Mouse (Mus musculus) forebrain, embryonic 15.5 days (tissue): ENCODE measurements around the gene Snd1. TPM values are rescaled to one million over a fixed set of nuclear protein-coding genes. Genes with fewer than 3 reads are reported as not detected.
"Not testable (repeated sequence)": the region's sequence is repeated elsewhere in the genome, so short reads cannot be mapped to it uniquely, and the experiment has no call there.

Experiments
- ATAC-seq: fragments of 200-750 bp; cut with Nextera tagmentation; replicated peaks from 2 replicates; pipeline ENCODE4 v1.8.0; 2017; ENCODE audit warnings: mild to moderate bottlenecking, moderate TSS enrichment, moderate library complexity
- H3K27ac ChIP-seq: fragments of 300-500 bp; sonication (generic); replicated peaks from 2 replicates; pipeline ENCODE4 v1.5.1; 2015; ENCODE audit warnings: mild to moderate bottlenecking, inconsistent platforms
- H3K27me3 ChIP-seq: fragments of 300-500 bp; sonication (generic); 2 replicates; pipeline ENCODE4 v1.6.1; 2015; ENCODE audit warnings: inconsistent platforms
- H3K36me3 ChIP-seq: fragments of 300-500 bp; sonication (generic); 2 replicates; pipeline ENCODE4 v1.6.1; 2015; ENCODE audit warnings: mild to moderate bottlenecking, inconsistent platforms
- H3K4me1 ChIP-seq: fragments of 300-500 bp; sonication (generic); 2 replicates; pipeline ENCODE4 v1.6.1; 2015; ENCODE audit warnings: inconsistent platforms
- H3K4me2 ChIP-seq: fragments of 300-500 bp; sonication (generic); replicated peaks from 2 replicates; pipeline ENCODE4 v1.6.1; 2015; ENCODE audit warnings: mild to moderate bottlenecking, inconsistent platforms
- H3K4me3 ChIP-seq: fragments of 300-500 bp; sonication (generic); 2 replicates; pipeline ENCODE4 v1.5.1; 2015; ENCODE audit warnings: mild to moderate bottlenecking, inconsistent platforms
- H3K9ac ChIP-seq: fragments of 300-500 bp; sonication (generic); replicated peaks from 2 replicates; pipeline ENCODE4 v1.6.1; 2015; ENCODE audit warnings: mild to moderate bottlenecking, inconsistent platforms
- H3K9me3 ChIP-seq: fragments of 300-500 bp; sonication (generic); 2 replicates; pipeline ENCODE4 v1.6.1; 2016; ENCODE audit warnings: inconsistent platforms
- WGBS: fragments of 180-500 bp; shearing (Covaris S2); methylation state at CpG from one replicate; pipeline ENCODE4 v1.1.7; 2015; ENCODE audit warnings: mixed read lengths; 5-methylcytosine and 5-hydroxymethylcytosine counted together
- polyA plus RNA-seq: library from polyadenylated mRNA; unstranded; fragments of >200 nt; fragmentation: Nextera tagmentation; extraction: Ambion mirVana; gene quantifications from 2 replicates; pipeline ENCODE4 v1.2.1, GENCODE M21; 2015

Snd1 gene
- polyA plus RNA-seq, 1 experiment from 2014 or later: 77.6 TPM

DNA sequence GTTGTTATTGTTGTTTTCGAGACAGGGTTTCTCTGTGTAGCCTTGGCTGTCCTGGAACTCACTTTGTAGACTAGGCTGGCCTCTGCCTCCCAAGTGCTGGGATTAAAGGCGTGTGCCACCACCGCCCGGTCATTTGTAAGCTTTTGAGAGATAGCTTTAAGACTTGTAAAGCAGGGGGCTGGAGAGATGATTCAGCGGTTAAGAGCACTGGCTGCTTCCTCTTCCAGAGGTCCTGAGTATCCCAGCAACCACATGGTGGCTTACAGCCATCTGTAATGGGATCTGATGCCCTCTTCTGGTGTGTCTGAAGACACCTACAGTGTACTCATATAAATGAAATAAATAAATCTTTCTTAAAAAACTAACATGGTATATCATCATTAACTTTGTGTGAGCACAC lies 45.8 kb downstream of the Snd1 start:
- not testable (repeated sequence) for ATAC-seq, H3K9me3 ChIP-seq, H3K9ac ChIP-seq, H3K4me3 ChIP-seq, H3K4me2 ChIP-seq, H3K27ac ChIP-seq, H3K27me3 ChIP-seq, H3K36me3 ChIP-seq, H3K4me1 ChIP-seq
- 92% methylated on average over 5 of the region's 5 CpGs for WGBS

DNA sequence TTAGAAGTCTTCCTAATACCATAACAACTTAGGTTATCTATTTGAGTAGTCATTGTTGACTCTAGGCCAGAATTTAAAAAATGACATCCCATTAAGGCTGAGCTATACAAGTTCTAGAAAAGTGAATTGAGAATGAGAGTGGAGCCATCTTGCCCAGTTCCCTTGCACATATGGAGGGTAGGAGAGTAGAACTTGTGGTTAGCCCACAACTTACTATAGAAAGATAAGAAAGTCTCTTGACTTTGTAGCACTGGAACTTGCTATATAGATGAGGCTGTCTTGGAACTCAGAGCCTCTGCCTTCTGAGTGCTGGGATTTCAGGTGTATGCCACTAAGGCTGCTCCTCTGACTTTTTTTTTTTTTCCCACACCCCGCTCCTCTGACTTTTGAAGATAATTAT lies 46.5 kb downstream of the Snd1 start:
- Histone ChIP-seq H3K9me3 (no peaks in the 10 kb centered on the region), H3K27ac (no peak overlapping the region), H3K4me1 (no peaks in the 10 kb centered on the region), H3K27me3 (no peaks in the 10 kb centered on the region), H3K4me2 (no peak overlapping the region), H3K4me3 (no peak overlapping the region), H3K9ac (no peak overlapping the region), H3K36me3 (peaks cover 13% of the 10 kb centered on the region)
- ATAC-seq: no peak
- 86% methylated on average over 1 of the region's 1 CpGs for WGBS

DNA sequence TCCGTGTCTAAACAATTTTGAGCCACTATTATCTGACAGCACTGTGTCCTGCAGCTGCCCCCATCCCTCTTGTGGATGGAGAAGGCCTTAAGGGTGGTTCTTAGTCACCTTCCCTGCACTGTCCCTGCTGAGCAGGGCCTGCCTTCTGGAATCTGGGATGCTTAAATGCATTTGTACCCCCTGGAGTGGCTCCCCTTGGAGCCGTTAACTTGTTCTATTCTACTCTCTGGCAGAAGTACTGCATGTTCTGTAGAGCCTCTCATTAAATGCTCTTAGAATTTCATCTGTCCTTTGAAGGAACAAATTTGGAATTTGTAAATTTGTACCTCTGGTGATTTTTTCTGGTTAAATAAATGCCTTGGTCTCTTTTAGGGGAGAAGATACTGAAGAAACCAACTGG lies 50.6 kb downstream of the Snd1 start:
- no peaks in the 10 kb centered on the region for H3K4me1 ChIP-seq
- WGBS: 71% methylated on average over 2 of the region's 2 CpGs
- H3K4me3 ChIP-seq: no peak overlapping the region
- no peak overlapping the region for H3K27ac ChIP-seq
- H3K27me3 ChIP-seq: no peaks in the 10 kb centered on the region
- no peak overlapping the region for H3K4me2 ChIP-seq
- no peak overlapping the region for H3K9ac ChIP-seq
- H3K9me3 ChIP-seq: no peaks in the 10 kb centered on the region
- no peak for ATAC-seq
- H3K36me3 ChIP-seq: peaks cover 27% of the 10 kb centered on the region; the same call in 1 of the 2 replicates

DNA sequence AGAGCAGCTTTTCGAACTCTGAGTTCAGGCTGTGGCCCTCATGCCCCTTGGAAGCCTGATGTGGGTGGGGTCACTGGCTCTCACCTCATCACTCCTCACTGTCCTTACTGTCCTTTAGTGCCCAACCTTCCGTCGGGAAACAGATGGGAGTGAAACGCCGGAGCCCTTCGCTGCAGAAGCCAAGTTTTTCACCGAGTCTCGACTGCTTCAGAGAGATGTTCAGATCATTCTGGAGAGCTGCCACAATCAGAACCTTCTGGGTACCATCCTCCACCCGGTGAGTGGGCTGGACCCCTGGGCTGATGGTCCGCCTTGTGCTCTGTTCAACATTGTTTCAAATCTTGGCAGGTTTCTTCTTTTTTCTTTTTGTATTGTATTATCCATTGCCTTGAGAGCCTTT lies 52.5 kb downstream of the Snd1 start:
- no peaks in the 10 kb centered on the region for H3K9me3 ChIP-seq
- no peaks in the 10 kb centered on the region for H3K4me1 ChIP-seq
- WGBS: 91% methylated on average over 10 of the region's 10 CpGs
- H3K27me3 ChIP-seq: no peaks in the 10 kb centered on the region
- H3K9ac ChIP-seq: no peak overlapping the region
- H3K4me3 ChIP-seq: no peak overlapping the region
- ATAC-seq: no peak
- no peak overlapping the region for H3K4me2 ChIP-seq
- no peak overlapping the region for H3K27ac ChIP-seq
- H3K36me3 ChIP-seq: peaks cover 23% of the 10 kb centered on the region; the same call in 1 of the 2 replicates

DNA sequence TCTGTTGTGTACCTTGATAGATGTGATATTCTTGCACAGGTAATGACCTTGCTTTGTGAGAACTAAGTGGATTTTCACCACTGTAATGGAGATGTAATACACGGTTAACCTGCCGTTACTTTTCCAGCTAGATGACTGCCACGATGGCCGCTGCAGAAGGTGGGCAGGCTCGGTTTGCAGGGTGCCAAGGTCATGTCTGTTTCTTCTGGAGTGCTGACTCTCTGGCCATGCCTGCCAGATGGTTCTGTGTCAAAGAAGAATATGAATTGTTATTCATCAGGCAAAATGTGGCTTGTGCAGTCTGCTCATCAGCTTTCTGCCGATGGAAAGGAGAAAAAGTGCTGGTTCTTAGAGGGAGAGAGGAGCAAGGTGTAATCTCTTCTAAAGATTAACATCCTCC lies 53.3 kb downstream of the Snd1 start:
- 84% methylated on average over 6 of the region's 6 CpGs for WGBS
- peaks cover 23% of the 10 kb centered on the region; the same call in 1 of the 2 replicates for H3K36me3 ChIP-seq
- H3K4me3 ChIP-seq: no peak overlapping the region
- no peak overlapping the region for H3K4me2 ChIP-seq
- H3K9ac ChIP-seq: no peak overlapping the region
- no peaks in the 10 kb centered on the region for H3K4me1 ChIP-seq
- H3K9me3 ChIP-seq: no peaks in the 10 kb centered on the region
- no peak overlapping the region for H3K27ac ChIP-seq
- ATAC-seq: no peak
- no peaks in the 10 kb centered on the region for H3K27me3 ChIP-seq

DNA sequence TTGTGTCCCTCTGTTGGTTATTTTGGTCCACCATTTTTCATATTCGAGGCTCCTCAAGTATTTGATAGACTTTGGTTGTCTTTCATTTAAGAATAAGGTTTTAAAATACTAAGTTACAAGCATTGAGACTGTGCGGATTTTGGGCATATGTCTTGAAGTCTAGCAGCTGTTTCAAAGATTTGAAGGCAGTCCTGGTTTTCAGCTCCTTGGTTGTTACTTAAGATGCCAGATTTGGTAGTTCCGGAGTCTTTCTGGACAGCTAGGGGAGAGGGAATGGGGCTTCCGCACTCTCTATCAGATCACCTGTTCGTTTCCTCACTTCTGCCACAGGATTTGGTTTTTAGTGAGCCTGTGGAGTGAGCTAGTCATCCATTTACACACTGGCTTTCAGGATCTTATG lies 61.5 kb downstream of the Snd1 start:
- H3K4me3 ChIP-seq: no peak overlapping the region
- H3K4me1 ChIP-seq: peaks cover 14% of the 10 kb centered on the region
- H3K9ac ChIP-seq: no peak overlapping the region
- no peaks in the 10 kb centered on the region for H3K9me3 ChIP-seq
- H3K4me2 ChIP-seq: no peak overlapping the region
- H3K36me3 ChIP-seq: no peaks in the 10 kb centered on the region
- no peak overlapping the region for H3K27ac ChIP-seq
- H3K27me3 ChIP-seq: no peaks in the 10 kb centered on the region
- no peak for ATAC-seq
- WGBS: 82% methylated on average over 5 of the region's 5 CpGs

DNA sequence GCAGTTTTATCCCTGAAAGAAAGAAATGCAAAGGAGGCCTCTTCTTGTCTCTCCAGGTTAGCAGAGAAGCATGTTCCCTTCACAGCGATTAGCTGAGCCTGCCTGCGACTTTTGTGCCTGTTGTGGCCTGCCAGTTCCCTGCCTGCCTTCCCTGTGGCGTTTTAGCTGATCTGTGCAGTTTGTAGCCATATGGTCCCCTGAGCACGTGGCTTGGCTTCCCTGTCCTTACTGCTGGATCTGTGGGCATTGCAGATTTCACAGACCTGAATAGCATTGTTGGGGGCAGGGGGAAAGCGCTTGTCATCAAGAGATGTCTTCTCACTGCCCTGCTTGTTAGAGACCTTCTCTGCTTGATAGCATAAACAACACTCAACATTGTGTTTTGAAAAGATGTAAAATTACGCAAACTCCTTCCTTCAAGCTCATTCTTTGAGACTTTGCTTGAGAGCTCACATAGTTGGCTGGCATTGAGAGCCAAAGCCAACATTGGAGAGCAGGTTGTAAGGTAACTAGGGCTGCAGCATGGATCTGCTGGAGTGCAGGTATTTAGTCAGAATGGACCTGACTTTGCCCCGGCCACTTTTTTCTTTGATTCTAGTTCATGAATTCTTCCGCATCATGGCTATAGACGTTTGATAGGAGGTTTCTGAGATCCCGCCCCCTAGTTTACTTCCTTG lies 63.0 kb downstream of the Snd1 start:
- Histone ChIP-seq H3K27ac (peak overlapping the region; percentile 56), H3K9ac (no peak overlapping the region), H3K36me3 (no peaks in the 10 kb centered on the region), H3K4me1 (peaks cover 24% of the 10 kb centered on the region), H3K27me3 (no peaks in the 10 kb centered on the region), H3K9me3 (no peaks in the 10 kb centered on the region), H3K4me2 (no peak overlapping the region), H3K4me3 (no peak overlapping the region)
- 62% methylated on average over 10 of the region's 10 CpGs for WGBS
- peak; percentile 78; the same call in 1 of the 2 replicates for ATAC-seq

DNA sequence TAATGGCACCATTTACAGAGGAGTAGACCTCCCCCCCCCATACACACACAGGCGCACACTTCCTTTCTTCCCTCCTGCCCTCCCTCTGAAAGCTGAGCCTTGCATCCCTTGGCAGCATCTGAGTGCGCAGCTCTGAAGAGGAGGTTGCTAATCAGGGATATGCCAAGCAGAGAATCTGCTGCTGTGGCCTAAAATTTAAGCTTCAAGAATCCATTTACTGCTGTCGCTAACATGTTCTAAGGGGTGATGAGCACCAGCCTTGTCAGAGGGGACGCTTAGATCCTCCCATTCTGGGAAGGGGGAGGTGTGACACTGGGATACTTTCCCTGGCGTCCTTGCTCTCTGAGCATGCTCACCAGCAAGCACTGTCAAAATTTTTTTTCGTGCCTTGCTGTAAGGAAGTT lies 67.4 kb downstream of the Snd1 start:
- 0 out of 2 replicates have a peak, but pooled peaks cover 6% of the 10 kb centered on the region for H3K36me3 ChIP-seq
- no peaks in the 10 kb centered on the region for H3K9me3 ChIP-seq
- no peak overlapping the region for H3K9ac ChIP-seq
- WGBS: 64% methylated on average over 6 of the region's 6 CpGs
- no peak overlapping the region for H3K4me2 ChIP-seq
- peaks cover 22% of the 10 kb centered on the region for H3K4me1 ChIP-seq
- peak overlapping the region; percentile 68 for H3K27ac ChIP-seq
- no peak overlapping the region for H3K4me3 ChIP-seq
- ATAC-seq: peak; percentile 61
- no peaks in the 10 kb centered on the region for H3K27me3 ChIP-seq

DNA sequence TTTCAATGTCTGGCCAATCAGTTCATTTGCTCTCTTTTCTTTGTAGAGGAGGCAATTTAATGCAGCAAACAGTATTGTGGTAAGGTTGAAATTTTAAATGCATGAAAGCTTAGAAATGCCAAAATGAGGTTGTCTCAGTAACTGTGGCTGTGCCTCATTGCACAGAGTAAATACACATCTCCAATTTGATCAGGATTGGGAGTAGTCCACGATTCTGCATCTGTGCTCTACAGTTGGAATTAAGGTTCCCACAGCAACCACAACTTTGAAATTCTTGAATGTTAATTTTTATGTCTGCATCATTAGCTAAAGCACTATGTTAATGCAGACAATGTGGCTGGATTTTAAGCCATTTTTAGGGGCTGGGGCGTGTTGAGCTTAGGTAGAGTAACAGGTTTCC lies 72.0 kb downstream of the Snd1 start:
- H3K36me3 ChIP-seq: 0 out of 2 replicates have a peak, but pooled peaks cover 11% of the 10 kb centered on the region
- 71% methylated on average over 2 of the region's 2 CpGs for WGBS
- ATAC-seq: no peak

DNA sequence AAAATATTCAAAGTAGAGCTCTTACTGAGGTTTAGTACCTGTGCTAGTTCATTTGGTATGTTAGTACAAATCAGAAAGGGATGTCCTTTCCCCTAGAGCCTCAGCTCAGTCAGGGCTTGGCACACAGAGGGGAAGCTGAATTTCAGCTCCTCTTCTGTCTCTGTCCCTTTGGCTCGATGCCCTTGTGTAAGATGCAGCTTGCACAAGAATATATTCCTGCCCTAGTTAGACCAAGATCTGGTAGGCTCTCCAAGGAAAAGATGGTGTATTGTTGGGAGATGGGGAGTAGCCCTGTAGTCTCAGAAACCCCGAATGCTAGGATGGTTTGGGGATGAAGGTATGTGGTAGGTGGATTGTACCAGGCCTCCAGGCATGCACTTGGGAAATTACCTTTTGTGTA lies 74.4 kb downstream of the Snd1 start:
- Histone ChIP-seq H3K36me3 (0 out of 2 replicates have a peak, but pooled peaks cover 11% of the 10 kb centered on the region), H3K27ac (no peak overlapping the region), H3K4me3 (no peak overlapping the region), H3K4me2 (no peak overlapping the region), H3K4me1 (no peaks in the 10 kb centered on the region), H3K9me3 (no peaks in the 10 kb centered on the region), H3K9ac (no peak overlapping the region), H3K27me3 (no peaks in the 10 kb centered on the region)
- WGBS: 90% methylated on average over 2 of the region's 2 CpGs
- ATAC-seq: no peak

More for the DNA sequence above, 72.0 kb downstream of the Snd1 start:
- no peak overlapping the region for H3K4me3 ChIP-seq
- no peak overlapping the region for H3K9ac ChIP-seq
- no peak overlapping the region for H3K27ac ChIP-seq
- no peaks in the 10 kb centered on the region for H3K27me3 ChIP-seq
- H3K9me3 ChIP-seq: no peaks in the 10 kb centered on the region
- H3K4me2 ChIP-seq: no peak overlapping the region
- H3K4me1 ChIP-seq: peaks cover 6% of the 10 kb centered on the region

DNA sequence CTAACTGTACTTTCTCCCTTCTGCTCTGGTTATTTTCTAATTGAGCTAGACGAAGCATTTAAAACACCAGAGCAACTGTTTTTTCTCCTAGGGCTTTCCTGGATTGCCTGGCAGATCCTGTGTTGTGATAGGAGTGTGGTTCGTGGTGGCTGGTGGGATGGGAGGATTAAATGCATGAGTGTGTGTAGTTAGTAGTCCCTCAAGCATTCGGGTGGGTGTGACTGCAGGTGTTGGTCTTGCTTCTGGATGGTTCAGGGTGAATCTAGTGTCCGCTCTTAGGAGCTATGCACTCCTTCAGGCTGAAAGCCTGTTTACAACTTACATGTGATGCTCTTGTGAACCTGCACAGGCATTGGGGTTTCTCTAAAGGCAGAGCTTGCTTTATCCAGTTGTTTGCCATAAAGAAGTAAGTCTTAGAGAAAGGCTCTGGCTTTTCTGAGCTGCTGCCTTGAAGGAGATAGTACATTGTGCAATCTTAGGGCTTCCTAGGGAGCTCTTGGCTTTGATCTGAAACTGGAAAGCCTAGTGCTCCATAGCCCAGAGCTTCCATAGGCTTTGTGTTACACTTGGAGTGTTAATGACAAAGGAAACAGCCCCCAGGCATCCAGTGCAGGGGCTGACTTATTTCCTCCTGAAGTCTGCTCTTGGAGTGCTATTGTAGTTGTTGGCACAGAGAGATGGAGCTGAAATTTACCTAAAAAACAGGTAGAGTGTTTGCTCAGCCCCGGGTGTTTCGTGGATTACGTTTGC lies 75.5 kb downstream of the Snd1 start:
- no peak overlapping the region for H3K9ac ChIP-seq

DNA sequence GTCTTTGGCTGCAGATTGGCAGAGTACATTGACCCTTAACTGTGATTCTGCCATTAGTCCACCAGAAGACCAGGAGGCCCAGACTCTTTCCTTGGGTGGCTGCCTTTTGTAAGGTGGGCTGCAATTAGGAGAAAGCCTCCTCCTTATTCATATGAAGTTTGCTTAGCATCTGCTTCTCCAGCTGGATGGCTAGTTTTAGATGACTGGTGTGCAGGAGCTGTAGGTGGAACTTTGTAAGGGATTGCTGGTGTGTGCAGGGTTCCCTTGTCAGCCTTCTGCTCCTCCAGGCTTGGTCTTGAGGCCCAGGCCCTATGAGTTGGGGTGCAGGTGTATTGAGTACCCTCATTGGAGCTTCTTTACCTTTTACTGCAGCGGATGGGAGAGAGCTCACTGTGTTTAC lies 79.5 kb downstream of the Snd1 start:
- H3K4me1 ChIP-seq: peaks cover 7% of the 10 kb centered on the region; the same call in 1 of the 2 replicates
- 98% methylated on average over 1 of the region's 1 CpGs for WGBS
- ATAC-seq: no peak
- no peak overlapping the region for H3K27ac ChIP-seq
- no peaks in the 10 kb centered on the region for H3K27me3 ChIP-seq
- no peak overlapping the region for H3K4me3 ChIP-seq
- H3K9me3 ChIP-seq: no peaks in the 10 kb centered on the region
- no peak overlapping the region for H3K9ac ChIP-seq
- H3K4me2 ChIP-seq: no peak overlapping the region
- no peaks in the 10 kb centered on the region for H3K36me3 ChIP-seq

More for the DNA sequence above, 75.5 kb downstream of the Snd1 start:
- H3K36me3 ChIP-seq: 0 out of 2 replicates have a peak, but pooled peaks cover 10% of the 10 kb centered on the region
- no peaks in the 10 kb centered on the region for H3K9me3 ChIP-seq
- 73% methylated on average over 7 of the region's 7 CpGs for WGBS
- H3K27me3 ChIP-seq: no peaks in the 10 kb centered on the region
- no peak overlapping the region for H3K4me3 ChIP-seq
- H3K4me2 ChIP-seq: no peak overlapping the region
- H3K27ac ChIP-seq: no peak overlapping the region
- ATAC-seq: no peak
- H3K4me1 ChIP-seq: no peaks in the 10 kb centered on the region
